Mouse (Mus musculus) bone marrow, adult 2 months (tissue): ENCODE results near the gene Syvn1. TPM values are rescaled to one million over a fixed set of nuclear protein-coding genes. Genes with fewer than 3 reads are reported as not detected.

Experiments used
- H3K27ac ChIP-seq: fragments of 200-500 bp; 2 replicates; pipeline ENCODE4 v1.5.1; 2012; ENCODE audit warnings: low read depth, mild to moderate bottlenecking, control low read depth, inconsistent platforms, low read length; ENCODE audit not compliant: control insufficient read depth, poor library complexity, insufficient read depth
- H3K4me1 ChIP-seq: fragments of 200-500 bp; 2 replicates; pipeline ENCODE4 v1.6.1; 2011; ENCODE audit warnings: low read length; ENCODE audit not compliant: control insufficient read depth, insufficient read depth
- H3K4me3 ChIP-seq: fragments of 200-500 bp; replicated peaks from 2 replicates; pipeline ENCODE3; 2011; ENCODE audit warnings: mild to moderate bottlenecking, low read depth, low read length, control low read depth; ENCODE audit not compliant: control insufficient read depth
- CTCF ChIP-seq: fragments of 200-500 bp; IDR thresholded peaks from 2 replicates; pipeline ENCODE4 v1.5.1; 2011; ENCODE audit warnings: low read length, control low read depth; ENCODE audit not compliant: control insufficient read depth, insufficient read depth
- POLR2A ChIP-seq: fragments of 200-500 bp; IDR thresholded peaks from 2 replicates; pipeline ENCODE4 v1.6.1; 2011; ENCODE audit warnings: low read depth, mild to moderate bottlenecking, control low read depth, low read length, borderline replicate concordance; ENCODE audit not compliant: control insufficient read depth
- WGBS: fragments of 180-500 bp; shearing (Covaris S2); methylation state at CpG from one replicate; pipeline ENCODE4 v1.1.7; 2018; 5-methylcytosine and 5-hydroxymethylcytosine counted together
- polyA plus RNA-seq: library from polyadenylated mRNA; stranded (reverse); fragments of >200 nt; gene quantifications from 2 replicates; pipeline ENCODE4 v1.2.4, GENCODE M21; 2011; ENCODE audit warnings: low replicate concordance; ENCODE audit not compliant: missing spikeins, insufficient read depth, insufficient read length

Syvn1 gene
- polyA plus RNA-seq, 1 experiment: 58.5 TPM

DNA sequence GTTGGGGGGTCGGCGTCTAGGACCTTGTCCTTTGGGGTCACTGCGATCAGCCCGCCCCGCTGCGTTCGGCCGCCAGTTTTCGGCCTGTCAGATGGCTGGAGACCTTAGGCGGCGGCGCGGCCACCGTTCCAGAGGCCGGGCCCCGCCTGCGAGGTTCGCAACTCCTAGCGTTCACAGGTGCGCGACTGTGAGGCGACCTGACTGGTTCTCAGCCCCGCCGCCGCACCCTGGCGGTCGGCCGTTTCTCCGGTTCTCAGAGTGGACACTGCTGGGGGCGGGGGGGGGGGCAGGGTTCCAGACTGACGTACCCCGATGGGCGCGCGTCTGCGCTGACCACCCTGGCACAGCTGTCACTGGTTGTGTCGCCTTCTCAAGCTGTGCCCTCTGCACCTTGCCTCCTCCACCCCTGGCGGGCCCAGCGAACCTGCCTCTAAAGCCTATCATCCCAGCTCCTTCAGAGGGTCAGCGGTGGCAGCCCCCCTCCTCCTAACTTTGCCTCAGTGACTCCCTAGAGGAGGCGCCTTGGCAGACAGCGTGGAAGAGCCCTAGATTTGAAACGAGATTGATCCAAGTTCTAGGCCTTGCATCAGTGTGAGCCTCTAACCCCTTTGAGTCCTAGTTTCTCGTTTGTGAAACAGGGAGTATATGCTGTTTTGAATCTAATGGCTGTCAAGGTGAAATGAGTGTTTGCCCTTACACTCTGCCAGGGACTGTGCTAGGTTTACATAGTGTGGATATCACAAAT lies 950 bp downstream of the Syvn1 start:
- WGBS: 1% methylated on average over 44 of the region's 44 CpGs
- no peak for TF ChIP-seq CTCF
- no peak for TF ChIP-seq POLR2A
- peaks cover 8% of the 10 kb centered on the region for H3K4me1 ChIP-seq
- H3K27ac ChIP-seq: peak overlapping the region; percentile 99
- H3K4me3 ChIP-seq: peak overlapping the region; percentile 78

DNA sequence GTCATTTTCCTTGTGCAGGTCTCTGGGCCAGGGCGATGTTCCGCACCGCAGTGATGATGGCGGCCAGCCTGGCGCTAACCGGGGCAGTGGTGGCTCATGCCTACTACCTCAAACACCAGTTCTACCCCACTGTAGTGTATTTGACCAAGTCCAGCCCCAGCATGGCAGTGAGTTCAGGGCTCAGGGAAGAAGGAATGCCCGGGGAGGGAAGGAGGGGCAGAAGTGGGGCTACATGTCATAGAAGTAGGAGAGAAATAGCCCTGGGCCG lies 1.5 kb downstream of the Syvn1 start:
- peaks cover 8% of the 10 kb centered on the region for H3K4me1 ChIP-seq
- no peak for TF ChIP-seq CTCF
- no peak for TF ChIP-seq POLR2A
- H3K27ac ChIP-seq: peak overlapping the region; percentile 99
- H3K4me3 ChIP-seq: peak overlapping the region; percentile 78
- 76% methylated on average over 8 of the region's 8 CpGs for WGBS

DNA sequence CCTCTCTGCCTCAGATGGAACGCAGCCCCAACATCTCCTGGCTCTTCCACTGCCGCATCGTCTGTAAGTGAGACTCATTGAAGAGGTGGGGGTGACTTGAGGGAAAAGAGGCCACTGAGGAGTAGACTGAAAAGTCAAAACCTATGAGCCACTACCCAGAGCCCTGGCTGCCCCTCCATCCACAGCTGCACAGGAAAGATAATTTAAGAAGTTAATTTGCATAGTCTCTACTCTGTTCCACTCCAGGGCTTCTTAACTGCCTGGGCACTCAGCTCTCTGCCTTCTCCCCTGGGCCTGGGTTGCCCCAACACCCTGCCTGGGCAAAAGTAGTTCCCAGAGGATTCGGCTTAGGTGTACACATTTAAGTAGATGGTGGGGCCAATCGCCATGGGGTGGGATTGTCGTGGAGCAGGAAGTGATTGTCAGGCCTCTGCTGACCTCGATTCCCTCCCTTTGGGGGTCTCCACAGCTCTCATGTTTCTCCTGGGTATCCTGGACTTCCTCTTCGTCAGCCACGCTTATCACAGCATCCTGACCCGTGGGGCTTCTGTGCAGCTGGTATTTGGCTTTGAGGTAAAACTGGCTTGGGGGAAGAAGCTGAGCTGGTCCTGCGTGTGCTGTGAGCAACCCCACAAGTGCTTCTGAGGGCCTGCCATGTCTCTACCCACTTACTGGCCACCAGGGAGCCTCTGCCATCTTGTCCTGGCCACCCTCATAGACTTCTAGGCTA lies 2.5 kb downstream of the Syvn1 start:
- peaks cover 8% of the 10 kb centered on the region for H3K4me1 ChIP-seq
- WGBS: 64% methylated on average over 11 of the region's 11 CpGs
- peak overlapping the region; percentile 99 for H3K27ac ChIP-seq
- no peak for TF ChIP-seq POLR2A
- no peak for TF ChIP-seq CTCF
- peak overlapping the region; percentile 52 for H3K4me3 ChIP-seq

DNA sequence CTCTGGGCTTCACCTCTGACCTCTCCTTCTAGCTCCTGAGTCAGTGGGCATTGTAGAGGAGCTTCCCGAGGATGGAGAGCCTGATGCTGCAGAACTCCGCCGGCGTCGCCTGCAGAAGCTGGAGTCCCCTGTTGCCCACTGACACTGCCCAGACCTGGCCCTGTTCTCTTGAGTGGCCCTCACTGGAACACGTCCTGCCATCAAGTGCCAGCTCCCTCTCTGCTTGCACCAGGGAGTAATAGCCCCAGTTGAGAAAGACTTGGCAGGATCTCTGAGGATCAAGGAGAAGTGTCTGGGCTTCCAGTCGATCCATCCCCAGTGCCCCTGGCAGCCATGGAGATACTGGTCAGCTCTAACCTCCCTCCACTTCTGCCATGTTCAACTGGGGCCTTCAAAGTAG lies 6.1 kb downstream of the Syvn1 start:
- H3K4me1 ChIP-seq: peaks cover 7% of the 10 kb centered on the region
- 87% methylated on average over 7 of the region's 7 CpGs for WGBS

DNA sequence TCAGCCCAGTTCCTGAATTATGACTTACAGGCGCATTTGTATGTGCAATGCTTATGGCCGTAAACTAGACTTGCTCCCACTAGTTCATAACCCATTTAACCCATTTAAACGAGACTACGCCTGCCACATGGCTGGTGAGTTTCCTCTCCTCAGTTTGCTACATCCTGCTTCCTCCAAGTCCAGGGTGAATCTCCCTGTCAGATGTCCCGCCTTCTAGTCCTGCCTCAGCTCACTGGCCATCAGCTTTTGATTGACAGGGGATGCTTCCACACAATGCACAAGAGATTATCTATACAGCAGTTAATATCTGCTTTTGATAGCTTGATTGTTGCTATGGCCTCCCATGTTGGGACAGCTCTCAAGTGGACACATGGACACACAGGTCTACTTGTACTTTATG lies 7.9 kb downstream of the Syvn1 start:
- peaks cover 7% of the 10 kb centered on the region for H3K4me1 ChIP-seq
- no peak for TF ChIP-seq CTCF
- TF ChIP-seq POLR2A: no peak
- no peak overlapping the region for H3K27ac ChIP-seq
- 69% methylated on average over 5 of the region's 5 CpGs for WGBS
- H3K4me3 ChIP-seq: no peak overlapping the region

More for the DNA sequence above, 6.1 kb downstream of the Syvn1 start:
- TF ChIP-seq CTCF (no peak), POLR2A (no peak)
- Histone ChIP-seq H3K4me3 (no peak overlapping the region), H3K27ac (no peak overlapping the region)

DNA sequence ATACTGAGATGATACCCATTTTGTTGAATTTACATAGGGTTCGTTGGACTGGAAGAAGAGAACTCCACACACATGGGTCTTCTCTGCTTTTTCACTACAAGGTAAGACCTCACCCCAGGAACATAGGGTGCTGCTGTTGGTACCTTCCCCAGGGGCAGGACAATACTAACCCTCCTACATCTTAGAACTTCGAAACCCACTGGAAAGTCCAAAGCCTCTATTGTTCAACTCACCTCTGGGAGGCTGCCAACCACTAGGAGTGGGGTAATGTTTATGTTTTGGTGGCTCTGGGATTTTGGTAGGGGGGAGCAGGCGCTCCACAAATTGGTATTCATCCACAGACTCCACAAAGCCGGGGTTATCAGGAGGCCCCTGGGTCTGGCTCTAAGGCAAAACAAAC lies 10.3 kb downstream of the Syvn1 start:
- Histone ChIP-seq H3K4me3 (peak overlapping the region; percentile 27), H3K4me1 (no peaks in the 10 kb centered on the region; the same call in 1 of the 2 replicates), H3K27ac (no peak overlapping the region)
- TF ChIP-seq POLR2A: no peak
- TF ChIP-seq CTCF: no peak
- WGBS: 47% methylated on average over 4 of the region's 4 CpGs

DNA sequence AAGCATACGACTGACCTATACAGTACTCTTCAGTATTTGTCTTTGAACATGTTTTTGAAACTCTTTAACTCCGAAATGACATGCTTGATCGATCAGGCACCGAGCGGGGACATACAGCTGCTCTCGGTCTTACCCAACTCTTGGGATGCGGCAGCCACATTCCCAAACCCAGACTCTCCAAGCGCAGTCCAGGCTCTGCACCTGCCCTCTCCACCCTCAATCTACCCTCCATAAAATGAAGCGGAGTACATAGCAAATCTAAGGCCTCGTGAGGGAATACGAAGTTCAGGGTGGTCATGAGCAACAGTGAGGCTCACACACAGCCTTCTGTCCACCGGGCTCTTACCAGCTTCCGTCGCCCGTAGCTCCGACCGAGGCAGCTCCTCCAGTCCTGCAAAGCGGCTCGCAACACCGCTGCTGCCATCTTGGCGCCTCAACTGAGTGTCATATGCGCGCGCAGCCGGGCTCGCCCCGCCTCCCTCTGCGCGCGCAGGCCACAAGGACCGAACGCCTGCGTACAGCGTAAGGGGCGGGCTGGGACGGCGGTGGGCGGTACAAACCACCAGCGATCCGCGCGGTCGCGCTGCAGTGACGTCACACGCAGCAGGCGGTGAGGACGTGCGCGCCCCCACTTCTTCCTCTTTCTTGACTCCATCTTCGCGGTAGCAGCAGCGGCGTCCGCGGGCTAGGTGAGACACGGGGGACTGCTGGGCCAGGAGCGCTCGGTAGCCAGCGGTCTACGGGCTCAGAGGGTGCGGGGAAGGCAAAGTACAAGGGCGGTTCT lies 11.1 kb downstream of the Syvn1 start, which contains the start of the genes Mrpl49 and Fau:
Gene Mrpl49 (minus strand): TSS at position 473 of the 784 bp plus-strand sequence.
Gene Fau (plus strand): TSS at position 532 of the 784 bp plus-strand sequence.
- no peak for TF ChIP-seq CTCF
- TF ChIP-seq POLR2A: peak; percentile 90
- H3K4me1 ChIP-seq: peaks cover 2% of the 10 kb centered on the region
- peak within 1 kb of the TSS; percentile 93 for H3K27ac ChIP-seq
- whole genome bisulfite sequencing: under 1% methylated on average over 63 of the region's 63 CpGs
- peak within 1 kb of the TSS; percentile 97 for H3K4me3 ChIP-seq

DNA sequence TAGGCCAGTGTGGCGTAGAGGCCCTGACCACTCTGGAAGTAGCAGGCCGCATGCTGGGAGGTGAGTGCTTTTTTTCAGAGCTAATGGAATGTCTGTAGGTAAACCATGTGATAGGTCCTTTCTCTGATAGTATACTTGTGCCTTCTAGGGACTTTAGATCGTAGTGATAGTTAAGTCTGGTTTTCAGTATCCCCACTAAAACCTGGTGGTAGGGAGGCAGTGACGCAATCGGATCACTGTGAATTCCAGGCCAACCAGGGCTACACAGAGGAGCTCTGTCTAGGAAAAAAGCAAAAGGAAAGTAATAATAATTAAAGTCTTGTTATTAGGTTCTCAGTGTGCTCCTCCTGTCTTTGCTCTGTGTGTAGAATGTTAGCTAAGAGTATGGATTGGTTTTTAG lies 12.1 kb downstream of the Syvn1 start:
- 18% methylated on average over 5 of the region's 5 CpGs for WGBS
- Histone ChIP-seq H3K27ac (peak overlapping the region; percentile 93), H3K4me1 (peaks cover 3% of the 10 kb centered on the region), H3K4me3 (peak overlapping the region; percentile 97)
- no peak for TF ChIP-seq CTCF
